Mouse (Mus musculus): ENCODE measurements around the gene Pms2. TPM values are rescaled to one million over a fixed set of nuclear protein-coding genes. Genes with fewer than 3 reads are reported as not detected.
A peak's percentile ranks its signal among the peaks of the same experiment; 100 is the strongest.

Gene Pms2
- polyA plus RNA-seq, 1 experiment from 2014 or later: 31.9 TPM

DNA sequence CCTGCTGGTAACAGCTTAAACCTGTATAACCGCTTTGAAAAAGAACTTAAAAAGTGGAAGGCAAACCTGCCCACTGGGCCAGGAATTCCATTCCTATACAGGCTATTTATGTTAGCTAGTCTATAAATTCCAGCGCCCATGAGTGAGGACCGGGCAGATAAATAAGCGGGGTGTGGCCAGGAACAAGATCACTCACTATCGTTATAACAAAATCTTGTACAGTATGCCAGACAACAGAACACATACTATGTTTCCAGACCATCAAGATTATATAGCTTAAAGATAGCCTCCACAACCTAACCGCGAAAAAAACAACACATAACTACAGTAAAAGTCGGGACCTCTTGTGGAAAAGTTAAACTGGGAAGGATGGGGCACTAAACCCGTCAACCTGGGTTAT is 838 bp upstream of the Pms2 start:
- Histone ChIP-seq H3K9me3 (replicated peaks) (no peaks in the 10 kb centered on the region), H3K27ac (peak overlapping the region; percentile 89), H3K4me2 (peak overlapping the region; percentile 80), H3K4me3 (replicated peaks) (peak overlapping the region; percentile 79), H3K27me3 (no peaks in the 10 kb centered on the region), H3K4me1 (peaks cover 51% of the 10 kb centered on the region), H3K9ac (peak overlapping the region; percentile 68), H3K36me3 (peaks cover 30% of the 10 kb centered on the region)
- ATAC-seq (replicated peaks; ENCODE audit: low FRiP score): no peak
- 1% methylated on average over 9 of the region's 9 CpGs for WGBS

DNA sequence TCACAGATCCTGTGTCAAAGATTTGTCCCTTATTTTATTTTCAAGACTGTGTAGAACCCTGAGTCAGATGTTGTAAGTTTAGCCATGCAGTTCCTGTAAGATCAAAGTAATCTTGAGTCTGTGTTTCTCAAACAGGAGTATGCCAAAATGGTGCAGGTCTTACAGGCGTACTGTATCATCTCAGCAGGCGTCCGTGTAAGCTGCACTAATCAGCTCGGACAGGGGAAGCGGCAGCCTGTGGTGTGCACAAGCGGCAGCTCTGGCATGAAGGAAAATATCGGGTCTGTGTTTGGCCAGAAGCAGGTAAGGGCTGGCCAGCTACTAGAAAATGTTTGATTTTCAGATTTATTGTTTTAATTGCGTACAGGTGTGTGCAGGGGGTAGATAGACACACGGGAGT is 6.5 kb downstream of the Pms2 start:
- no peak for ATAC-seq (replicated peaks; ENCODE audit: low FRiP score)
- no peak overlapping the region for H3K4me2 ChIP-seq
- H3K9me3 ChIP-seq (replicated peaks): no peaks in the 10 kb centered on the region
- peaks cover 71% of the 10 kb centered on the region for H3K36me3 ChIP-seq
- H3K9ac ChIP-seq: no peak overlapping the region
- no peak overlapping the region for H3K27ac ChIP-seq
- no peak overlapping the region for H3K4me3 ChIP-seq (replicated peaks)
- H3K4me1 ChIP-seq: peaks cover under 1% of the 10 kb centered on the region
- H3K27me3 ChIP-seq: no peaks in the 10 kb centered on the region
- 97% methylated on average over 9 of the region's 9 CpGs for WGBS

DNA sequence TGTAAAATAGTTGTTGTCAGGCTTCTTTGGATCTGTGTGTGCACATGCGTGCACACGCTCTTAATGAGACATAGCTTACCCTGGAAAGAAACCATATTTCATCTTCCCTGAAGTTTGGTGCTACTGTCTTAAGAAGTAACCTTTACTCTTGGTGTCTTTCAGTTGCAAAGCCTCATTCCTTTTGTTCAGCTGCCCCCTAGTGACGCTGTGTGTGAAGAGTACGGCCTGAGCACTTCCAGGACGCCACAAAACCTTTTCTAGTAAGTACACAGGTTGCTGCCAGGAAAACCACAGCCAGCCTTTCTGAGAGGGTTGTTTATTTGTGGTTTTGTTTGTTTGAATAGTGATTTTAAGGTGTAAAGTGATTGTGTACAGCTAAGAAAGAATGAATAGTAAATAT is 7.7 kb downstream of the Pms2 start:
- H3K9me3 ChIP-seq (replicated peaks): no peaks in the 10 kb centered on the region
- no peak overlapping the region for H3K27ac ChIP-seq
- H3K36me3 ChIP-seq: peaks cover 78% of the 10 kb centered on the region
- no peak overlapping the region for H3K9ac ChIP-seq
- no peaks in the 10 kb centered on the region for H3K27me3 ChIP-seq
- no peak overlapping the region for H3K4me2 ChIP-seq
- H3K4me3 ChIP-seq (replicated peaks): no peak overlapping the region
- H3K4me1 ChIP-seq: no peaks in the 10 kb centered on the region
- no peak for ATAC-seq (replicated peaks; ENCODE audit: low FRiP score)
- WGBS: 55% methylated on average over 5 of the region's 5 CpGs

DNA sequence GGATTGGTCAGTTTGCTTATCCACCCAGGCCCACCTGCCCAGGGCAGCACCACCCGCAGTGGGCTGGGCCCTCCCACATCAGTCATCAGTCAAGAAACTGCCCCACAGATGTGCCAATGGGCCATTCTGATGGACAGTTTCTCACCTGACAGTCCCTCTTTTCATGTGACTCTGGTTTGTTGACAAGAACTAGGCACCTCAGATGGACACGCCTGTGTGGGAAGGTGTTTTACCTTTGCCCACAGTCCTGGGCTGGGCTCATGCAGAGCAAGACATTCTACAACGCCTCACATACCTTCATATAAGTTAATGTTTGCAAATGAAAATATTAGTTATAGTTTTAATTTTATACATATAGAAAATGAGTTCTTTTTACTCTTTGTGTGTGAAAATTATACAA is 8.4 kb downstream of the Pms2 start:
- Histone ChIP-seq H3K9me3 (replicated peaks) (no peaks in the 10 kb centered on the region), H3K27me3 (no peaks in the 10 kb centered on the region), H3K27ac (no peak overlapping the region), H3K4me3 (replicated peaks) (no peak overlapping the region), H3K9ac (no peak overlapping the region), H3K36me3 (peaks cover 85% of the 10 kb centered on the region), H3K4me1 (no peaks in the 10 kb centered on the region), H3K4me2 (no peak overlapping the region)
- WGBS: 96% methylated on average over 3 of the region's 3 CpGs
- no peak for ATAC-seq (replicated peaks; ENCODE audit: low FRiP score)

DNA sequence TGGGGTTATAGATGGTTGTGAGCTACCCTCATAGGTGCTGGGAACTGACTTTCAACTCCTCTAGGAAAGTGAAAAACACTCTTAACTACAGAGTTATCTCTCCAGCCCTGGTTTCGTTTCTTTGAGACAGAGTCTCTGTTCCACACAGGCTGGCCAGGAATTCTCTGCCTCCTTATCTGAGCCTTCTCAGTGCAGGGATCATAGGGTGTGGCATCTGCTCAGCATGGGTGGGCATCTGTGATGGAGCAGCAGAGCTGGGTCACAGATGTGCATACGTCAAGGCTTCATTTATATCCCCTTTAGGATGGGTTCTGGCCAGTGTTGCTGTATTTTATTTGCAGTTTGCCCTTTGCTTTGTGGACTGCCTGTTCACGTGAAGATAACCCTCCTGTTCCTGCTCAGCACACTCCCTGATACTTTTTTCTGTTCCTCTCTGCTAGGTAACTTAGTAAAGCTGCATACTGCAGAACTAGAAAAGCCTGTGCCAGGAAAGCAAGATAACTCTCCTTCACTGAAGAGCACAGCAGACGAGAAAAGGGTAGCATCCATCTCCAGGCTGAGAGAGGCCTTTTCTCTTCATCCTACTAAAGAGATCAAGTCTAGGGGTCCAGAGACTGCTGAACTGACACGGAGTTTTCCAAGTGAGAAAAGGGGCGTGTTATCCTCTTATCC is 15.2 kb downstream of the Pms2 start:
- 89% methylated on average over 6 of the region's 6 CpGs for WGBS
- peaks cover 91% of the 10 kb centered on the region for H3K36me3 ChIP-seq
- H3K27me3 ChIP-seq: no peaks in the 10 kb centered on the region
- no peak overlapping the region for H3K9ac ChIP-seq
- no peaks in the 10 kb centered on the region for H3K9me3 ChIP-seq (replicated peaks)
- no peak overlapping the region for H3K4me2 ChIP-seq
- no peak overlapping the region for H3K4me3 ChIP-seq (replicated peaks)
- no peaks in the 10 kb centered on the region for H3K4me1 ChIP-seq
- no peak overlapping the region for H3K27ac ChIP-seq
- ATAC-seq (replicated peaks; ENCODE audit: low FRiP score): no peak

DNA sequence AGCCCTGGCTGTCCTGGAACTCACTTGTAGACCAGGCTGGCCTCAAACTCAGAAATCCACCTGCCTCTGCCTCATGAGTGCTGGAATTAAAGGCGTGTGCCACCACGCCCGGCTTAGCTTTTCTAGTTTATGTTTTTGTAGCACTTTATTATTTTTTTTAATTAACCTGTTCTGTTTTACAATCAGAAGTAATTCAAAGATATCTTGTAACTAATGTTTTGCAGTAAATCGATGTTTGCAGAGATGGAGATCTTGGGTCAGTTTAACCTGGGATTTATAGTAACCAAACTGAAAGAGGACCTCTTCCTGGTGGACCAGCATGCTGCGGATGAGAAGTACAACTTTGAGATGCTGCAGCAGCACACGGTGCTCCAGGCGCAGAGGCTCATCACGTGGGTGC is 18.1 kb downstream of the Pms2 start, which contains the start of gene Gm42421:
Gene Gm42421 (plus strand): TSS at position 301 of the 400 bp plus-strand sequence.
- WGBS: 93% methylated on average over 8 of the region's 8 CpGs
- no peak within 1 kb of the TSS for H3K27ac ChIP-seq
- no peak for ATAC-seq (replicated peaks; ENCODE audit: low FRiP score)
- no peak within 1 kb of the TSS for H3K9ac ChIP-seq
- H3K27me3 ChIP-seq: no peaks in the 10 kb centered on the region
- no peak within 1 kb of the TSS for H3K4me2 ChIP-seq
- peaks cover 85% of the 10 kb centered on the region for H3K36me3 ChIP-seq
- H3K4me3 ChIP-seq (replicated peaks): no peak within 1 kb of the TSS
- peaks cover 5% of the 10 kb centered on the region; the same call in 1 of the 2 replicates for H3K4me1 ChIP-seq
- H3K9me3 ChIP-seq (replicated peaks): no peaks in the 10 kb centered on the region

DNA sequence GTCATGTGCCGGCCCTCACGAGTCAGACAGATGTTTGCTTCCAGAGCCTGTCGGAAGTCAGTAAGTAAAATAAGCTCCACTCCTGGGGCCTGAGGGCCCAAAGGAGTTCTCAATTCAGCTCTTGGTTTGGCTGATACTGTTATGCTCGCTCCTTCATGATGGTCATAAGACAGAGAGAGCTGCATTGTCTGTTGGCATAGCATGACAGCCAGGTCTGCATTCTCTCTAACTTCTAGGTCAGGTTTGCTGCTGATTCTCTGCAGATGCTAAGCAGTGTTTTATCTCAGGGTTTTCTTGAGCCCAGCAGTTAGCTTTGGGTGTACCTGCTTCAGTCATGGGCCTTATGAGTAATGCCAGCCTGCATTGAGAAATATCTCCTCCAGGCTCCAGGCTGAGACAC is 19.5 kb downstream of the Pms2 start:
- Histone ChIP-seq H3K36me3 (peaks cover 72% of the 10 kb centered on the region), H3K4me1 (peaks cover 6% of the 10 kb centered on the region; the same call in 1 of the 2 replicates), H3K27me3 (no peaks in the 10 kb centered on the region), H3K4me3 (replicated peaks) (no peak overlapping the region), H3K9me3 (replicated peaks) (no peaks in the 10 kb centered on the region), H3K9ac (no peak overlapping the region), H3K27ac (no peak overlapping the region), H3K4me2 (no peak overlapping the region)
- WGBS: 86% methylated on average over 4 of the region's 4 CpGs
- ATAC-seq (replicated peaks; ENCODE audit: low FRiP score): no peak

DNA sequence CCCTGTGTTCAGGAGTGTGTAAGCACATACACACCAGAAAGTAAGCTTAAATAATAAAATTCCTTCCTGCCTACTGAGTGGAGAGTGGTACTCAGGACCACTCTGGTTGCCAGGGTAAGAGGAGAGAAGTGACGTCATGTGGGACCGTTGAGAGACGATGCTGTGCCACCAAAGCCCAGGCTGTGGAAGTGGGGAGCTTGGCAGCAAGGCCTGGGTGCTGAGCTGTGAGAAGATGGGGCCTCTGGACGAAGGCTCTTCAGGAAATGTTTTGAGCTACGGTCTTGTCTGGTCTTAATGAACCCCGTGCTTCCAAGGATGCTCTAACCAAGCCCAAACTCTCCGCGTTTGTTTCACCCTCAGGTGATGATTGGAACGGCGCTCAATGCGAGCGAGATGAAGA is 20.9 kb downstream of the Pms2 start:
- H3K4me3 ChIP-seq (replicated peaks): no peak overlapping the region
- H3K9me3 ChIP-seq (replicated peaks): no peaks in the 10 kb centered on the region
- H3K36me3 ChIP-seq: peaks cover 59% of the 10 kb centered on the region
- H3K27ac ChIP-seq: no peak overlapping the region
- H3K27me3 ChIP-seq: no peaks in the 10 kb centered on the region
- no peak overlapping the region for H3K4me2 ChIP-seq
- no peak for ATAC-seq (replicated peaks; ENCODE audit: low FRiP score)
- peaks cover 6% of the 10 kb centered on the region; the same call in 1 of the 2 replicates for H3K4me1 ChIP-seq
- 92% methylated on average over 12 of the region's 12 CpGs for WGBS
- H3K9ac ChIP-seq: no peak overlapping the region

DNA sequence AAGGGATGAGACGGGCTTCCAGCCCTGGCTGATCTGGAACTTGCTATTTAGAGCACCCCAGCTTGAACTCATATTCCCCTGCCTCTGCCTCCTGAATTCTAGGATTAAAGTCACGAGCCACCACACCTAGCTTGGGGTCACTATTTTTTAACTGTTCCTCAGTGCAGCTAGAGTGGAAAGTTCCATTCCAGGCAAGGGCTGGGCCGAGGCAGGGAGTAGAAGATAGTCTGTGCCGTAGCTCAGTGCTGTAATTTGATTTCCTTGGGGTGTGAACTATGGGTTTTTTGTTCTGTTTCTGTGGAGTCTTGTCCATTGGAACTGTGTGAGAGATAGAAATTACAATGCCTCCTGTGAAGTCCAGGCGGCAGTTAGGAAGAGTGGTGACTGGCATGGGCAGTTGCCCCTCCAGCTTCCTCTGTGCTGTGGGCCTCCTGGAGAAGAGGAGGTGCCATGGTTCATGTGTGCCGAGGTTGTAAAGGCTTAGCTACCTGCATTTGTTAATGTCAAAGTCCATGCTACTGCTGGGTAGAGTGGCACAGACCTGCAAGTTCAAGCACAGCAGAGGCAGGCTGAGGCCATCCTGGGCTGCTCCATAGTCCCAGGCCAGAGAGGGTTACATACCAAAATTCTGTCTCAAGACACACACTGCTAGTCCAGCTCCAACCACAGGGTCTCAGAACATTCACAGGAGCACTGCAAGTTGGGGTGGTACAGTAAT is 22.3 kb downstream of the Pms2 start:
- Histone ChIP-seq H3K4me1 (peaks cover 6% of the 10 kb centered on the region; the same call in 1 of the 2 replicates), H3K9ac (no peak overlapping the region), H3K27ac (no peak overlapping the region), H3K27me3 (no peaks in the 10 kb centered on the region), H3K9me3 (replicated peaks) (no peaks in the 10 kb centered on the region), H3K36me3 (peaks cover 45% of the 10 kb centered on the region), H3K4me2 (no peak overlapping the region), H3K4me3 (replicated peaks) (no peak overlapping the region)
- no peak for ATAC-seq (replicated peaks; ENCODE audit: low FRiP score)
- 83% methylated on average over 6 of the region's 6 CpGs for WGBS

DNA sequence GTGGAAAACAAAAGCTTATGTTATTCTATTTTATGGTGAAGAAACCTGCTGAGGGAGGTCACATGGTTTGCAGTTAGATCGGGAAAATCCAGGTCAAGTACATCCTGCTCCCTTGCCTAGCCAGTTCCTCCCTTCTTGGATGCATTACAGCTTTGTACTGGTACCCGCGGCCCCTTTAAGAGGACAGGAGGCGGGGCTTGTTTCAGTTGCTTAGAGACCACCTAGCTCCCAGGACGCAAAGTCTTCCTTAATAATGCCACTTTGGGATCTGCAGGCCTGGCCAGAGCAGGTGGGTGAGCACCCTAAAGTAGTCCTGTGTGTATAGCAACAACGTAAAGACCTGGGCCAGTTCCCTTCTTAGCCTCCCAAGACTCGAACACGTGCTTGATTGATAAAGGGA is 23.1 kb downstream of the Pms2 start, which contains the start of gene Rsph10b:
Gene Rsph10b (plus strand): TSS at position 205 of the 400 bp plus-strand sequence.
- H3K4me2 ChIP-seq: peak within 1 kb of the TSS; percentile 40
- no peak within 1 kb of the TSS for H3K9ac ChIP-seq
- H3K4me1 ChIP-seq: peaks cover 6% of the 10 kb centered on the region; the same call in 1 of the 2 replicates
- H3K9me3 ChIP-seq (replicated peaks): no peaks in the 10 kb centered on the region
- no peak within 1 kb of the TSS for H3K27ac ChIP-seq
- WGBS: 19% methylated on average over 8 of the region's 8 CpGs
- H3K36me3 ChIP-seq: peaks cover 39% of the 10 kb centered on the region
- no peak for ATAC-seq (replicated peaks; ENCODE audit: low FRiP score)
- H3K4me3 ChIP-seq (replicated peaks): no peak within 1 kb of the TSS
- H3K27me3 ChIP-seq: no peaks in the 10 kb centered on the region

DNA sequence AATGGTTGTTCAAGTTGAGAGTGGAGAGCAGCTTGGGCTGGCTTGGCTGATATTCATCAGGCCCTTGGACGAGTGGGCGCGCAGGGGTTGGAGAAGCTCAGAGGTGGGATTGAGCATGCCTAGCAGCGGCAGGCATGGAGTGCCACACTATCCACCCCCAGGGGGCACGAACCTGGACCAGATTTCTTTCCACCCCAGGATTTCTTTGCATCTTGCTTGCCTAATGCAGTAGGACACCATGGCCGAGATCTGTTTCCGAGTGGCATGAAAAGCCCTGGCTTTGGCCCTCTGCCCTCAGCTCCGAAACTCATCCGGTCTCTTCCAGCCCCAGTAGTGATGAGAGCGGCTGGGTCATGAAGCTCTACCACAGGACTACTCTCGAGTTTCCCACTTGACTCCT is 23.6 kb downstream of the Pms2 start:
- peaks cover 34% of the 10 kb centered on the region for H3K36me3 ChIP-seq
- no peak for ATAC-seq (replicated peaks; ENCODE audit: low FRiP score)
- WGBS: 82% methylated on average over 11 of the region's 11 CpGs
- no peaks in the 10 kb centered on the region for H3K9me3 ChIP-seq (replicated peaks)
- no peak overlapping the region for H3K4me2 ChIP-seq
- H3K4me3 ChIP-seq (replicated peaks): no peak overlapping the region
- peaks cover 6% of the 10 kb centered on the region; the same call in 1 of the 2 replicates for H3K4me1 ChIP-seq
- no peaks in the 10 kb centered on the region for H3K27me3 ChIP-seq
- H3K9ac ChIP-seq: no peak overlapping the region
- H3K27ac ChIP-seq: no peak overlapping the region

DNA sequence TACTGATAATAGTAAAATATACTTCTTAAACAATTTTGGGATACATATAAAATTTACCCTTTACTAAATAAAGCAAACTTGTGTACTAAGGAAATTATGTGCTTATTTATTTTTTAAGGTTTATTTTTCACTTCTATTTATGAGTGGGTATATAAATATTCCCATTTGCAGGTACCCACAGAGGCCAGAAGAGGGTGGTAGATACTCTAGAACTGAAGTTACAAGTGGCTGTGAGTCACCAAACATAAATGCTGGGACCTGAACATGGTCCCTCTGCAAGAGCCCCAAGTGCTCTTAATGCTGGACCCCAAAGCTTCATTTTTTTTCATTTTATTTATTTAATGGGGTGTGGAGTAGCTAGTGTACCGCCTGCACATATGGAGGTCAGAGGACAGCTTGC is 24.1 kb downstream of the Pms2 start:
- Histone ChIP-seq H3K27ac (no peak overlapping the region), H3K9me3 (replicated peaks) (no peaks in the 10 kb centered on the region), H3K9ac (no peak overlapping the region), H3K4me1 (peaks cover 6% of the 10 kb centered on the region; the same call in 1 of the 2 replicates), H3K4me2 (no peak overlapping the region), H3K4me3 (replicated peaks) (no peak overlapping the region), H3K27me3 (no peaks in the 10 kb centered on the region), H3K36me3 (peaks cover 29% of the 10 kb centered on the region)
- WGBS: 87% methylated on average over 1 of the region's 1 CpGs
- no peak for ATAC-seq (replicated peaks; ENCODE audit: low FRiP score)

Data from kidney, embryonic 15.5 days (tissue).